Mouse (Mus musculus): ENCODE measurements around the gene Dad1.

- TF ChIP-seq TCF12 (IDR thresholded peaks at IDR 0.05; ENCODE audit: insufficient read depth, poor library complexity, severe bottlenecking): no peak
- no peak for TF ChIP-seq POLR2AphosphoS2 (IDR thresholded peaks at IDR 0.05; ENCODE audit: insufficient read length, low read depth)
- TF ChIP-seq E2F4 (IDR thresholded peaks at IDR 0.05; ENCODE audit: insufficient read depth): no peak
- no peak for TF ChIP-seq POLR2A (IDR thresholded peaks at IDR 0.05; ENCODE audit: insufficient read length, low read depth)
- TF ChIP-seq MYOG (IDR thresholded peaks at IDR 0.05; ENCODE audit: control insufficient read depth in 1 of 3, insufficient read depth in 1 of 3, insufficient read length in 2 of 3, low read depth in 2 of 3): no peak
- no peak for TF ChIP-seq REST (IDR thresholded peaks at IDR 0.05; ENCODE audit: insufficient read depth, insufficient read length)
- no peak for TF ChIP-seq MAX (IDR thresholded peaks at IDR 0.05; ENCODE audit: low read depth)
- no peak for TF ChIP-seq USF1 (IDR thresholded peaks at IDR 0.05; ENCODE audit: low read depth)
- TF ChIP-seq CEBPB (IDR thresholded peaks at IDR 0.05; ENCODE audit: insufficient read depth, poor library complexity, severe bottlenecking): no peak
- no peak for TF ChIP-seq SRF (IDR thresholded peaks at IDR 0.05; ENCODE audit: control insufficient read depth, insufficient read length, low read depth)
- no peak for TF ChIP-seq TCF3 (IDR thresholded peaks at IDR 0.05; ENCODE audit: insufficient read length, low read depth)
These were observed 39.4 kb downstream of the Dad1 start for GRCm38 (mm10) chr14:54214477-54214876.
